Mouse (Mus musculus) left cerebral cortex, adult 8-10 months (tissue): ENCODE results near the gene Kcnj8. TPM values are rescaled to one million over a fixed set of nuclear protein-coding genes. Genes with fewer than 3 reads are reported as not detected.
"Not testable (repeated sequence)": the region's sequence is repeated elsewhere in the genome, so short reads cannot be mapped to it uniquely, and the experiment has no call there.

Experiments
- DNase-seq, 2 experiments: peaks; one replicate each; pipeline ENCODE4 v3.0.0; 2022; ENCODE audit warnings: low spot score in 2 of 2
- total RNA-seq, 4 experiments: library from RNA; stranded (reverse); gene quantifications; 2 replicates each; pipeline ENCODE4 v1.2.4; 2022

Gene Kcnj8
- total RNA-seq, 4 experiments from 2014 or later: 2.1 to 2.7 (median 2.4) TPM

- DNase-seq: no peak
These were observed 20.5 kb downstream of the Kcnj8 start for GRCm38 (mm10) chr6:142550871-142551270.

- DNase-seq: no peak
These were observed 23.0 kb downstream of the Kcnj8 start for GRCm38 (mm10) chr6:142548377-142548776.

- DNase-seq: no peak
These were observed 26.3 kb downstream of the Kcnj8 start for GRCm38 (mm10) chr6:142545132-142545531.

- no peak for DNase-seq
These were observed 27.8 kb downstream of the Kcnj8 start for GRCm38 (mm10) chr6:142543648-142544047.

- DNase-seq: no peak
These were observed 28.6 kb downstream of the Kcnj8 start for GRCm38 (mm10) chr6:142542800-142543175.

GRCm38 (mm10) chr6:142542082-142542799 lies 29.2 kb downstream of the Kcnj8 start:
- no peak for DNase-seq

- DNase-seq: no peak
These were observed 30.8 kb downstream of the Kcnj8 start for GRCm38 (mm10) chr6:142540561-142541160.

GRCm38 (mm10) chr6:142540131-142540530 lies 31.3 kb downstream of the Kcnj8 start:
- DNase-seq: no peak

- DNase-seq: no peak
These were observed 32.9 kb downstream of the Kcnj8 start for GRCm38 (mm10) chr6:142538503-142538902.

- DNase-seq: no peak
These were observed 38.0 kb downstream of the Kcnj8 start for GRCm38 (mm10) chr6:142533412-142533811.

GRCm38 (mm10) chr6:142532686-142533085 lies 38.7 kb downstream of the Kcnj8 start:
- DNase-seq: no peak

GRCm38 (mm10) chr6:142532141-142532540 lies 39.3 kb downstream of the Kcnj8 start:
- no peak for DNase-seq

GRCm38 (mm10) chr6:142530378-142530777 lies 41.0 kb downstream of the Kcnj8 start:
- no peak for DNase-seq

GRCm38 (mm10) chr6:142529680-142530079 lies 41.7 kb downstream of the Kcnj8 start:
- DNase-seq: no peak

- DNase-seq: no peak
These were observed 43.4 kb downstream of the Kcnj8 start for GRCm38 (mm10) chr6:142527931-142528562.

- DNase-seq: peak in 1 of 2 experiments; percentile 55
These were observed 46.6 kb downstream of the Kcnj8 start for GRCm38 (mm10) chr6:142524635-142525308.

- DNase-seq: no peak
These were observed 49.8 kb downstream of the Kcnj8 start for GRCm38 (mm10) chr6:142521591-142522110.

GRCm38 (mm10) chr6:142519110-142519509 lies 52.3 kb downstream of the Kcnj8 start:
- no peak for DNase-seq

GRCm38 (mm10) chr6:142515379-142515778 lies 56.0 kb downstream of the Kcnj8 start:
- DNase-seq: not testable (repeated sequence)

GRCm38 (mm10) chr6:142514912-142515311 lies 56.5 kb downstream of the Kcnj8 start:
- peak; percentile 54 to 56 for DNase-seq
